Mouse (Mus musculus): ENCODE results near the gene Apex1.

GRCm38 (mm10) chr14:50969558-50970544, 45.1 kb downstream of the Apex1 start:
- no peak for TF ChIP-seq E2F4 (IDR thresholded peaks at IDR 0.05; ENCODE audit: borderline replicate concordance, low read depth, low read length)
- no peak for TF ChIP-seq SMC3 (IDR thresholded peaks at IDR 0.05; ENCODE audit: low read depth, low read length)
- no peak for TF ChIP-seq CTCF (IDR thresholded peaks at IDR 0.05 in 2 of 3, conservative IDR thresholded peaks at IDR 0.05 in 1 of 3; ENCODE audit: control insufficient read depth in 1 of 3, insufficient read depth in 1 of 3, low read depth in 2 of 3, low read length in 3 of 3, poor library complexity in 1 of 3, severe bottlenecking in 1 of 3)
- no peak for TF ChIP-seq POLR2AphosphoS2 (IDR thresholded peaks at IDR 0.05; ENCODE audit: low read length)
- TF ChIP-seq TCF12 (IDR thresholded peaks at IDR 0.05; ENCODE audit: low read depth, low read length) = no peak
- TF ChIP-seq MAZ (IDR thresholded peaks at IDR 0.05; ENCODE audit: low read depth, low read length) = no peak
- no peak for TF ChIP-seq EP300 (IDR thresholded peaks at IDR 0.05; ENCODE audit: low read depth in 1 of 2, low read length in 2 of 2)
- TF ChIP-seq ZMIZ1 (IDR thresholded peaks at IDR 0.05; ENCODE audit: low read depth, low read length) = no peak
- no peak for TF ChIP-seq GABPA (IDR thresholded peaks at IDR 0.05; ENCODE audit: low read depth, low read length)
- TF ChIP-seq MXI1 (IDR thresholded peaks at IDR 0.05; ENCODE audit: low read depth, low read length) = no peak
- TF ChIP-seq ZC3H11A (IDR thresholded peaks at IDR 0.05; ENCODE audit: low read depth, low read length) = no peak
- no peak for TF ChIP-seq TBP (IDR thresholded peaks at IDR 0.05; ENCODE audit: low read depth, low read length)
